Mouse (Mus musculus): ENCODE results near the gene Gtpbp6.
"Not testable (repeated sequence)": the region's sequence is repeated elsewhere in the genome, so short reads cannot be mapped to it uniquely, and the experiment has no call there.

Gene Gtpbp6

DNA sequence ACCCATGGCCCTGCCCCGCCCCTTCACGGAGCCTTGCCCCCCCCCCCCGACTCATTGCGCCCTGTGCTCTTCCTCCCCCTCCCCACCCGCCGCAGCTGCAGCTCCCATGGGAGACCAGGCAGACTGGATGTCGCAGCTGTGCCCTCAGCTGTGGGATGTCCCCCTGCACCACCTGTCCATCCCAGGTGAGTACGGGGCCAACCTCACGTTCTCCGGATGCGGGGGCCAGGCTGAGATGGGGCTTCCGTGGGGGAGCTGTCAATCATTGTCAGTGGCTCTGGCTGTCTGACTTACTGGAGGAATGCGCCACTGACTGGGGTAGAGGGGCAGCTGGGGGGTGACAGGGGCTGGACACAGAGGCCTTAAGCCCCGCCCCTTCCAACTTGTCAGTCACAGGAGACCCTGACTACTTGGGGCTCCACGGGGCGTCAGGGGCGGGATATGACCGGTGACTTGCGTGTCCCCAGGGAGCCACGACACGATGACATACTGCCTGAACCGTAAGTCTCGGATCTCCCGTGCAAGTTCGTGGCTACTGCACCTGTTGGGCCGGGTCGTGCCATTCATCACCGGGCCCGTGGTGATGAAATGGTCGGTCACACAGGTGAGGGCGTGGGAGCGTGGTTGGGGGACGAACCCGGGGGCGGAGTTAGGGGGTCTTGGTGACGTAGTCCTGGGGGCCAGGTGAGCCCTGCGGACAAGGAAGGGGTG is 6.9 kb downstream of the Gtpbp6 start:
- no peak for DNase-seq (ENCODE audit: low read depth, low spot score)

DNA sequence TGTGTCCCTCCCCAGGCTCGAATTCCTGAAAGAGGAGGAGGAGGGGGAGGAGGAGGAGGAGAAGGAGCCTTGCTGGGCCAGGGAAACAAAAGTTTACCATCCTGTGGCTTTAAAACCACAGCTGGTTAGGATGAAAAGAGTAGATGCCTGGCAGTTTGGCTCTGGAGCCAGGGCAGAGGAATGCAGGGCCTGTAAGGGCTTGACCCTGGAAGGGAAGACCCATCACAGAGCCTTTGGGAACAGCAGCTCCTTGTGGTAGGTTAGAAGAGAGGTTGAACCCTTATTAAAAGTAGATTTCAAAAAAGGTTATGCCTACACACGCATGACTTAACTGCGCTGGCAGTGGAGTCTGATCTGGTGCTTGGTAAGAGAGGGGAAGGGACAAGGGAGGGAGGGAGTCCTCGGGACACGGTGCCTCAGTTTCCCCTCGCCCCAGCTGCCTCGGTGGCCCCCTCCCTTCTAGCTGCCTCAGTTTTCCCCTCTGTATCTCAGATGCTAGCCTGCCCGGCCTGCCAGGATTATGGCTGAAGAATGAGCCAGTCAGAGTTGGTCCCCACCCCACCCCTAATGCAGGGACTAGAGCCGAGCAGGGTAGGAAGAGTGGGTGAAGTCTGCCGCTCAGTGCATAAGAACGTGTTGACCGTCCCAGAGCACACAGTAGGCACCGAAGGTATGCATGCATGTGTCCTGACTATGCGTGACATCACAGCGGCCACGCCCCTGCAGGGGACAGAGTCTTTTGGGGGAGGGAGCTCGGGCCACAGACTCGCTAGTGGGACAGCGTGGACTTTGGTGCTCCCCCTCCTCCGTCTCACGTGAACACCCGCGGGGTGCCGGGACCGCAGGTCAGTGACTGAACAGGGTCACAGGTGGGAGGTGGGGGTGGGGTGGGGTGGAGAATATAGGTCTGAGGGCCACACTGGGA is 8.1 kb downstream of the Gtpbp6 start, which contains the start of gene Plcxd1:
Gene Plcxd1, plus strand, starts transcription at position 314 of the 925 bp plus-strand sequence.
- DNase-seq (ENCODE audit: low read depth, low spot score): no peak

DNA sequence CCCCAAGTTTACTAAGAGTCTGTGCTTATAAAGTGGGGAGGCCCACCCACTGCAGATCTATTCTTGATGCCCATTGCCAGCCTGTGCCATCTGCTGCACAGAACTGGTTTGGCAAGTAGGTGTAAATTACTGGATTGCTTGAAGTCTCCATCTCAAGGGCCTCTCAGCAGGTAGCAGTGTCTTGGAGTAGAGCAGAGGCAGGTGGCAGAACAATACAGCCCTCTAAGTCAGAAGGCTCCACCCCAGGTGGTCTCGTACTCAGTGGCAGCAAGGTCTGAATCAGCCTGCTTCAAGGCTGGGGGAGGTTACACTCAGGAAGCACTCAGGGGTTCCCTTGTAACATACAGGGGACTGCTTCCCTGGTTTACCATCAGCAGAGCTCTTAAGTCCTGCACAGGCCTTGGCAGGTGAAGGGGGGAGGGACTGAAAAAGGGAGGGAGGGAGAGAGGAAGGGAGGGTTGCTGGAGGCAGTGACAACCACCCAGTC is 9.0 kb downstream of the Gtpbp6 start:
- no peak for DNase-seq (ENCODE audit: low read depth, low spot score)

DNA sequence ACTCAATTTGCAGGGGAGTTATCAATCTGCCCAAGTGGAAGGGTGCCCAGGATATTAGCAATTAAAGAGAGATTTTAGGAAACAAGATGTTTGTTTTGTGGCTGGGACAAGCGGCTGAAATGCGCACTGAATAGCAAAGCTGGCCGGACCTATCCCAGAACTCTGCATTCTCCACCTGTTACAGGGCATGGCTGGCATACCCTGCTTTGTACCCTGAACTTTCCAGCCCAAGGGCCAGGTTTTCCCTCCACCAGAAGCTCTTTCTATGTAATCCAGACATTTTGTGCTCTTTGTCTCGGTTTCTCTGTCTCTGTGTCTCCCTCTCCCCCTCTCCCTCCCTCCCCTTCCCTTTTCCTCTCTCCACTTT is 13.2 kb downstream of the Gtpbp6 start:
- no peak for DNase-seq (ENCODE audit: low read depth, low spot score)

DNA sequence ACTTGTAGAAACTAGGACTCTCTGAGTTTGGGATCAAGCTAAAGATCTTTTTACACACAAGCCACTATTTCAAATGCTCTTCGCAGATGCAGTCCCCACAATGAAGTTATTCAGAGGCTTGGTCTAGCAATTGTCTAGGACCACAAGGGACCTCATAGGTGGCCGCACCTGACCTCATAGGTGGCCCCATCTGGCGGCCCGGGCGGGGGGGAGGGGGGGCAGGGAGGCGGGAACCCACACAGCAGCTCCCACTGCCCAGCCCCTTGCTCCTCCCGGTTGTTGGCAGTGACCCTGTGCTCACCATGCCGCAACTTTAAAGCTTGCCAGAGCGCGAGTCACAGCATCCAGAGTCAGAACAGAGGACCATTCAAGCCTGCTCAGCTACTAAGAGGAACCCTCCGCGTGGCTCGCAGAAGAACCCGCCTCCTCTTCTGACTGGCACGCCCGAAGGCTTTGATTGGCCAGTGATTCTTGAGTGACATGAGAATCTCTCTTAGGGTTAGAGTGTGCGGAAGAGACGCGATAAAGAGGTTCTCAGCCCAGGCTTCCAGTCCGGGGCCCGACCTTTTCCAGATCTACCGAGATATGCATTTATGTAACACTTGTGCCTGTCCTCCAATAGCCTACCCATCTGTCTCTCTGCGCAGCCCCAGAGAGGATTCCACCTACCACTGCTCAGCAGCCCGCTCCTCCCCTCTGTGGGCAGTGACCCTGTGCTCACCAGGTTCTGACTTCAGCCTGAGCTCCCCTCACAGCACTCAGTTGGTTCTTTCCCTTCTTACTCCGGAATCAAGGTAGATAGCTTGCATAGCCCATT is 13.8 kb downstream of the Gtpbp6 start, which contains the start of gene Gm35315:
Gene Gm35315, minus strand, starts transcription at position 391 of the 817 bp plus-strand sequence.
- DNase-seq (ENCODE audit: low read depth, low spot score): peak; percentile 96

DNA sequence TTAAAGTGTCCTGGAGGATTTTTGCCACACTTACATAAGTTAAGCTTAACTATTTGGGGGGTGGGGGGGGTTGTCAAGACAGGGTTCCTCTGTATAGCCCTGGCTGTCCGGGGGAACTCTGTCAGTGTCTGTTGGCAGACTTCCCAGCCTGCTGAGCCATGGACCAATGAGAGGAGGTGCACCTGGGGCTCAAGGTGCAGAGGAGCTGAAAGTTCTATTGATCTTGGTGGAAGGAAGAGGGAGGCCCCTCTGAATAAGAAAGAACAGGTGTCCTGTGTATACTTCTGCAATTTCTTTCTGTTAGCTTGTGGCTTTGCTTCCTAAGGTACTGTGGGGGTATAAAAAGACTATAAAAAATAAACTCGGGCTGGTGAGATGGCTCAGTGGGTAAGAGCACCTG is 16.5 kb downstream of the Gtpbp6 start:
- DNase-seq (ENCODE audit: low read depth, low spot score): peak; percentile 84

DNA sequence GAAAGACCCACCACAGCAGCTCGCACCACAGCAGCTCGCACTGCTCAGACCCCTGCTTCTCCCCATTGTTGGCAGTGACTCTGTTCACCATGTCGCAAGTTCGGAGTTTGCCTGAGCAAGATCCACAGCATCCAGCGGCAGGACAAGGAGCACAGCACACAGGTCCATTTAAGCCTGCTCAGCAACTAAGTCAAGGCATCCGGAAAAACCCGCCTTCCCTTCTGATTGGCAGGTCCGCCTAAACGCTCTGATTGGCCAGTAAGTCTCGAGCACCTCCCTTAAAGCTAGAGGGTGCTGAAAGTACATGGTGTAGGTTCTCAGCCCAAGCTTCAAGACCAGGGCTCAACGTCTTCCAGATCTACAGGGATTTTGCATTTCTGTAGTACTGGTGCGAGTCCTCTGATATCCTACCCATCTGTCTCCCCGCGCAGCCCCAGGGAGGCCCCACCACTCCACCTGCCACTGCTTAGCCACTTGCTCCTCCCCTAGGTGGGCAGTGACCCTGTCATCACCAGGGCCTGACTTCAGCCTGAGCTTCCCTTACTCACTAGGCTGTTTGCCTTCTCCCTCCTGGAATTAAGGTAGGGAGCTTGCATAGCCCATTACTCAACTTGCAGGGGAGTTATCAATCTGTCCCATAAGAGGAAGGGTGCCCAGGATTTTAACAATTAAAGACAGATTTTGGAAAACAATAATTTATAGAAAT is 21.7 kb downstream of the Gtpbp6 start:
- DNase-seq (ENCODE audit: low read depth, low spot score): no peak

DNA sequence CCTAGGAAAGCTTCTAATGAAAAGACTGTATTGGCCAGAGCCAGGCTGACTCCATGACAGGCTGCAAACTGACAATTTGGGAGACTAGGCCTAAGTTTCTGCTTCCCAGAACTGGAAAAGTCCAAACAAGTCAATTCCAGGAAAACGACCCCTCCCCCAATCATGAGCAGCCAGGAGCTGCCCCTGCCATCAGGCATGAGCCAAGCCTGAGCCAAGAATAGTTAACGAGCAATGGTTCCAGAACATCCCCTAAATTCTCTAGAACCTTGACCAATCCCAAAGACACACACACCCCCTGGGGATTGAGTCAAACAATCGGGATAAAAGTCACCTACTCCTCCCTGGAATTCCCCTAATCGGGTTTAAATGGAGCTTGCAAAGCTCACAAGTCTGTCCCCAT is 25.0 kb downstream of the Gtpbp6 start:
- no peak for DNase-seq (ENCODE audit: low read depth, low spot score)

DNA sequence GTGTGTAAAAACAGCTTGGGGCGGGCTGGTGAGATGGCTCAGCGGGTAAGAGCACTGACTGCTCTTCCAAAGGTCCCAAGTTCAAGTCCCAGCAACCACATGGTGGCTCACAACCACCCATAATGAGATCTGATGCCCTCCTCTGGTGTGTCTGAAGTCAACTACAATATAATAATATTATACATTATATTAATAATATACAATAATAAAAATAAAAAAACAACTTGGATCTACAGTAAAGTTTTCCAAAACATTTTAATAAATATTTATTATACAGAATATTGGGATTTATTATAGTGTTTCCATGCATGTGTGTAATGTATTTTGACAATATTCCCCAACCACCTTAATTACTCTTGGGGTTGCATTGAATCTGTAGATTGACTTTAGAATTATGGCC is 35.6 kb downstream of the Gtpbp6 start, which contains the start of gene Gm17655:
Gene Gm17655, minus strand, starts transcription at position 101 of the 400 bp plus-strand sequence.
- DNase-seq (ENCODE audit: low read depth, low spot score): not testable (repeated sequence)

DNA sequence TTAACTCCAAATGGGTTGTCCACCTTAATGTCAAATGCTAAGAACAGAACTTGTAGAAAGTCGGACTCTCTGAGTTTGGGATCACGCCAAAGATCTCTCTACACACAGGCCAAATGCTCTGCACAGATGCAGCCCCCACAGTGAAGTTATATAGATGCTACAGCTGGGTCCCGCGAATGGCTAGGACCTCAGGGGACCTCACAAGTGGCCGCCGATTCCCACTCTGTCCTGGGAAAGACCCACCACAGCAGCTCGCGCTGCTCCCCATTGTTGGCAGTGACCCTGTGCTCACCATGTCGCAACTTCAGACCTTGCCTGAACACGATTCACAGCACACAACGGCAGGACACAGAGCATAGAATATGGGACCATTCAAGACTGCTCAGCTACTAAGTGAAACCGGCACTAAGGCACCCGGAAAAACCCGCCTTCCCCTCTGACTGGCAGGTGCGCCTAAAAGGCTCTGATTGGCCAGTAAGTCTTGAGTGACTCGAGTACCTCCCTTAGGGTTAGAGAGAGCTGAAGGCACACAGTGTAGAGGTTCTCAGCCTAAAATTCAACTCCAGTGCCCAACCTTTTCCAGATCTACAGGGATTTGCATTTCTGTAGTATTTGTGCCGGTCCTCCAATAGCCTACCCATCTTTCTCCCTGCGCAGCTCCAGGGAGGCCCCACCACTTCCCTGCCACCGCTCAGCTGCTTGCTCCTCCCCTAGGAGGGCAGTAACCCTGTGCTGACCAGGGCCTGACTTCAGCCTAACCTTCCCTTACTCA is 50.2 kb downstream of the Gtpbp6 start:
- peak; percentile 92 for DNase-seq (ENCODE audit: low read depth, low spot score)
